In the genomic region with DNA sequence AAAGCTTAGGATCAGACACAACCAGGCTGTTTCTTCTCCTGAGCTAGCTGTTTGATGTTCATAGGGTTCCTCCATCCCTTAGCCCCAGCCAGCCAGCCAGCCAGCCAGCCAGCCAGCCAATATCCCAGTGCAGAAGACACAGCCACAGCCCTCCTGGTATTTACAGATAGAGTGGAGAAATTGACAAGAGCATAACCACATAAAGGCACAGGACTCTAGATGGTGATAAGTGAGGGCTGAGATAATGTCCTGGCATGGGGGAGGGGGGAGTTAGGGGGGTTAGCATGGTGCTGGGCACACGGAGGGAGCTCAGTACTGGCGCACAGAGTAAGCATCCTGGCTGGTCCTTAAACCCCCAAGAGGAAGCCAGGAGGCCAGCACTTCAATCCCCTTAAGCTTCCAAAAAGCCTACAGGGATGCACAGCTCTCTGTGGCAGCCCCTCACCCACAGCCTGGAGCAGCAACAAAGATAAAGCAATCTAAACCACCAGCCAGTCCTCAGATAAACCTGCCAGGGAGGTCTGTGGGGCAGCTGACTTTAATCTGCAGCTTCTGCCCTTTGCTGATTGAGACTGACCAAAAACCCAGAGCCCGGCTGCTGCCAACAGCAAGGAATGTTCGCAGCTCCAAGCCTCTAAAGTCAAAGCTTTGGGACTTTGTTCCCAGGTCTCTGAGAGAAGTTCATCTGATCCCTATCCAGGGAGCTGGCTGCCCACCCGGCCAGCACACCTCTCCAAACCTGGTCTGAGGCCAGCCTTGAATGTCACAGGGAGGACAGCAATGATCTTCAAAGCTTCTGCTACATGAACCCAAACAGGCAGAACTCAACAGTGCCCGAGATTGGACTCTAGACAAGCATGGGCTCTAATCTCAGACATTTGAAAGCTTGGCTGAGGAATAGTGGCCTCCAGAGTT, we compare ENCODE assay signal across 12 mouse cellular contexts.
DNase-seq lines count a peak whose midpoint lies in the region; ATAC-seq and TF ChIP-seq lines count a peak whose summit lies in the region.
"Had no signal": no experiment of that assay in that cellular context is flagged by ENCODE, and none has a peak within 500 bp of the region (broad histone marks: within the 10 kb centered on the region; RNA-seq: fewer than 3 reads in every experiment).

No protein-coding gene starts in this region.

- no peak overlapping the region for H3K9ac ChIP-seq in liver, embryonic 16.5 days (ENCODE audit: low read depth, low read length)
- no peak overlapping the region for H3K9ac ChIP-seq in intestine, embryonic 16.5 days (ENCODE audit: low read depth, low read length)
- H3K9ac ChIP-seq: hindbrain, embryonic 13.5 days; limb, embryonic 15.5 days had no signal

- H3K4me1 ChIP-seq in kidney, adult 2 months (ENCODE audit: control insufficient read depth, insufficient read depth, low read length): peaks cover 3% of the 10 kb centered on the region; the same call in 1 of the 2 replicates
- H3K4me1 ChIP-seq in liver, embryonic 16.5 days (ENCODE audit: control insufficient read depth, low read depth, low read length): peaks cover 10% of the 10 kb centered on the region
- 0 out of 2 replicates have a peak, but pooled peaks cover 3% of the 10 kb centered on the region for H3K4me1 ChIP-seq in intestine, embryonic 16.5 days (ENCODE audit: control insufficient read depth, insufficient read depth, low read length)
- H3K4me1 ChIP-seq: hindbrain, embryonic 13.5 days had no signal

- H3K4me2 ChIP-seq in liver, embryonic 16.5 days (ENCODE audit: low read depth, low read length): no peak overlapping the region; the same call in 1 of the 2 replicates
- H3K4me2 ChIP-seq in intestine, embryonic 16.5 days (ENCODE audit: low read depth, low read length): no peak overlapping the region
- H3K4me2 ChIP-seq: hindbrain, embryonic 13.5 days; limb, embryonic 15.5 days had no signal

- H3K27me3 ChIP-seq in kidney, adult 2 months (replicated peaks; ENCODE audit: control insufficient read depth, insufficient read depth, low read length): no peaks in the 10 kb centered on the region
- H3K27me3 ChIP-seq in liver, embryonic 16.5 days (ENCODE audit: control insufficient read depth, insufficient read depth, low read depth, low read length): no peaks in the 10 kb centered on the region
- no peaks in the 10 kb centered on the region for H3K27me3 ChIP-seq in intestine, embryonic 16.5 days (replicated peaks; ENCODE audit: control insufficient read depth, insufficient read depth, low read length)
- H3K27me3 ChIP-seq: hindbrain, embryonic 13.5 days; limb, embryonic 15.5 days had no signal

- DNase-seq in gastrocnemius, postnatal 10 days: peak; percentile 38
- no peak for DNase-seq in gastrocnemius, postnatal 4 days (ENCODE audit: low spot score in 2 of 2)
- peak; percentile 9 for DNase-seq in adipocyte (ENCODE audit: low spot score)
- peak; percentile 82 for DNase-seq in kidney, adult 2 months
- DNase-seq in adrenal gland, adult 2 months: no peak
- DNase-seq: right cerebral cortex, adult 18-20 months had no signal

- peak overlapping the region; percentile 87 for H3K27ac ChIP-seq in kidney, adult 2 months (ENCODE audit: insufficient read depth, low read depth, low read length)
- 0 out of 2 replicates have a peak overlapping the region, but pooled peaks have one; percentile 13 for H3K27ac ChIP-seq in liver, embryonic 16.5 days (ENCODE audit: low read length)
- H3K27ac ChIP-seq in intestine, embryonic 16.5 days (ENCODE audit: low read length): no peak overlapping the region
- H3K27ac ChIP-seq: hindbrain, embryonic 13.5 days; limb, embryonic 15.5 days had no signal

- no peaks in the 10 kb centered on the region for H3K36me3 ChIP-seq in kidney, adult 2 months (ENCODE audit: control insufficient read depth, insufficient read depth, low read length)
- H3K36me3 ChIP-seq in liver, embryonic 16.5 days (ENCODE audit: control insufficient read depth, insufficient read depth): no peaks in the 10 kb centered on the region
- H3K36me3 ChIP-seq in intestine, embryonic 16.5 days (ENCODE audit: control insufficient read depth, insufficient read depth, low read length): no peaks in the 10 kb centered on the region
- H3K36me3 ChIP-seq: hindbrain, embryonic 13.5 days; limb, embryonic 15.5 days had no signal

- H3K9me3 ChIP-seq in liver, embryonic 16.5 days (replicated peaks; ENCODE audit: control insufficient read depth, low read length): no peaks in the 10 kb centered on the region
- no peaks in the 10 kb centered on the region for H3K9me3 ChIP-seq in intestine, embryonic 16.5 days (ENCODE audit: control insufficient read depth, low read length)
- H3K9me3 ChIP-seq: hindbrain, embryonic 13.5 days; limb, embryonic 15.5 days had no signal

- ATAC-seq in liver, embryonic 16.5 days (ENCODE audit: low read depth): peak; percentile 84
- ATAC-seq in intestine, embryonic 16.5 days: no peak
- no peak for ATAC-seq in granulocyte monocyte progenitor cell, adult 5-6 weeks (replicated peaks; ENCODE audit: poor library complexity, severe bottlenecking)
- ATAC-seq: forebrain, embryonic 14.5 days had no signal

- no peak for TF ChIP-seq POLR2A in kidney, adult 2 months (IDR thresholded peaks at IDR 0.05; ENCODE audit: low read depth, low read length)

- TF ChIP-seq CTCF in kidney, adult 2 months (conservative IDR thresholded peaks at IDR 0.05; ENCODE audit: insufficient read depth, insufficient read length, low read depth, low read length): no peak

- no peak overlapping the region for H3K4me3 ChIP-seq in kidney, adult 2 months (ENCODE audit: insufficient read depth, low read depth, low read length)
- no peak overlapping the region for H3K4me3 ChIP-seq in liver, embryonic 16.5 days (ENCODE audit: low read depth, low read length)
- H3K4me3 ChIP-seq in intestine, embryonic 16.5 days (ENCODE audit: low read length): no peak overlapping the region
- H3K4me3 ChIP-seq: hindbrain, embryonic 13.5 days; limb, embryonic 15.5 days had no signal

- 62% methylated on average over 6 of the region's 6 CpGs for WGBS in kidney, adult 2 months
- WGBS in liver, embryonic 16.5 days (ENCODE audit: insufficient replicate concordance): 16% methylated on average over 6 of the region's 6 CpGs
- 41% methylated on average over 6 of the region's 6 CpGs for WGBS in intestine, embryonic 16.5 days

Comparison
In these comparisons a context has a peak if more than half of its experiments do, and no peak if none do; other contexts are left out.
1. DNase-seq: peak in gastrocnemius, postnatal 10 days (single experiment), adipocyte (single experiment) and kidney, adult 2 months (single experiment); none in gastrocnemius, postnatal 4 days (0 of 2) and adrenal gland, adult 2 months (single experiment).